Mouse (Mus musculus) testis, adult 2 months (tissue): ENCODE data around the gene Rnf214. TPM values are rescaled to one million over a fixed set of nuclear protein-coding genes. Genes with fewer than 3 reads are reported as not detected.
"Not testable (repeated sequence)": the region's sequence is repeated elsewhere in the genome, so short reads cannot be mapped to it uniquely, and the experiment has no call there.

Source experiments
- H3K27ac ChIP-seq: fragments of 200-500 bp; 2 replicates; pipeline ENCODE4 v1.5.1; 2012; ENCODE audit warnings: low read depth, low read length; ENCODE audit not compliant: control insufficient read depth, insufficient read depth
- H3K27me3 ChIP-seq: fragments of 200-500 bp; 2 replicates; pipeline ENCODE4 v1.6.1; 2012; ENCODE audit warnings: mild to moderate bottlenecking, low read length, moderate library complexity; ENCODE audit not compliant: control insufficient read depth, insufficient read depth
- H3K36me3 ChIP-seq: fragments of 200-500 bp; 2 replicates; pipeline ENCODE4 v1.6.1; 2012; ENCODE audit warnings: mild to moderate bottlenecking, low read length; ENCODE audit not compliant: control insufficient read depth, insufficient read depth
- H3K4me1 ChIP-seq: fragments of 200-500 bp; 2 replicates; pipeline ENCODE4 v1.6.1; 2012; ENCODE audit warnings: low read length; ENCODE audit not compliant: control insufficient read depth, insufficient read depth
- H3K4me3 ChIP-seq: fragments of 200-500 bp; 2 replicates; pipeline ENCODE4 v1.5.1; 2012; ENCODE audit warnings: low read depth, mild to moderate bottlenecking, low read length, moderate library complexity, mixed read lengths; ENCODE audit not compliant: control insufficient read depth
- CTCF ChIP-seq: fragments of 200-500 bp; IDR thresholded peaks from 2 replicates; pipeline ENCODE4 v1.5.1; 2012; ENCODE audit warnings: low read depth, mild to moderate bottlenecking, inconsistent platforms, low read length, moderate library complexity; ENCODE audit not compliant: control insufficient read depth, insufficient read depth, insufficient replicate concordance
- POLR2A ChIP-seq: fragments of 200-500 bp; IDR thresholded peaks from 2 replicates; pipeline ENCODE4 v1.6.1; 2012; ENCODE audit warnings: low read depth, mild to moderate bottlenecking, inconsistent platforms, low read length, moderate library complexity; ENCODE audit not compliant: control insufficient read depth
- polyA plus RNA-seq: library from polyadenylated mRNA; depleted of rRNA; stranded (reverse); fragments of >200 nt; gene quantifications from 2 replicates; pipeline ENCODE4 v1.2.3, GENCODE M21; 2012

The Rnf214 gene
- polyA plus RNA-seq, 1 experiment, result 22.3 TPM

DNA sequence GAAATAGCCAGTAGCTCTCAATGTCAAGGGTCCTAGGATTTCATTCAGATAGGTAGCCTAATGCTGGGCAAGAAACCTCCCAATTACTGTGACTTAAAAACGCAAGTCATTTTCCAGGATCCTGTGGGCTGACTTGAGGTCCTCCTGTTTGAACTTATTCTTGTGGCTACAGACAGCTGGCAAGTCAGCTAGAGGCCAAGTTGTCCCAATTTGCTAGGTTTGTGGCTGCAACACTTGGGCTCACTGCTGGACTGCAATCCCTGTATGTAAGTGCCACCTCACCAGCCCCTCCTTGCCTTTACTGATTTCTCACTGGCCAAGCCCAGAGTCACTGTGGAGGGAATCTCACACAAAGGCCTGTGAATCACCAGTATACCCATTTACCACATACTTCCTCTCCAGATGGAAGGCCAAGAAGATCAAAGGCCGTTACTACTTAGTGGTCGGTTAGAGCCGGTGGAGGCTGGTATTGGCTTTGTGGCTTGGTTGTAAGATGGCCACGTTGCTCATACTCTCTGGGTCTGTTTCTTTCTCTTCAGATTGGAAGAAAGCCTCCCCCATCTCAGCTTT lies 59.7 kb downstream of the Rnf214 start:
- Histone ChIP-seq H3K4me3 (no peak overlapping the region), H3K4me1 (no peaks in the 10 kb centered on the region), H3K27ac (no peak overlapping the region), H3K36me3 (no peaks in the 10 kb centered on the region), H3K27me3 (no peaks in the 10 kb centered on the region)
- TF ChIP-seq POLR2A (no peak), CTCF (no peak)

DNA sequence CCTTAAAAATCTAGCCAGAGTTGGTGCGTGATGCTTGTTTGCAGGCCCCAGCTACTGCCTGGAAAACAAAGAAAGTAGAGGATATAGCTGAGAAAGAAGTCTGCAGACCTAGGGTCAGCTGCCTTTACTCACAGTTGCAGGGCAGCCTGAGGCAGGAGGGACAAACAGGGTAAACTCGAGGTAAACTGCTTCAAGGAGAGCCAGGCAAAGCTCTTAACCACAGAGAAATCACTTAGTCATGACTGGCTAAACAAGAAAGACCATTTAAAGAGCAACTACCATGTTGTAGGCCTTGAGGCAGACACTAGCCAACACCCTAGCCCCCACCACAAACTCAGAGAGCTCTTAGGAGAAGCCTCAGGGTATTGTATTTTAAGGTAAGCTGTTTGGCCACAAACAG lies 60.5 kb downstream of the Rnf214 start:
- not testable (repeated sequence) for H3K27me3 ChIP-seq, H3K4me1 ChIP-seq, H3K36me3 ChIP-seq, H3K27ac ChIP-seq, H3K4me3 ChIP-seq

DNA sequence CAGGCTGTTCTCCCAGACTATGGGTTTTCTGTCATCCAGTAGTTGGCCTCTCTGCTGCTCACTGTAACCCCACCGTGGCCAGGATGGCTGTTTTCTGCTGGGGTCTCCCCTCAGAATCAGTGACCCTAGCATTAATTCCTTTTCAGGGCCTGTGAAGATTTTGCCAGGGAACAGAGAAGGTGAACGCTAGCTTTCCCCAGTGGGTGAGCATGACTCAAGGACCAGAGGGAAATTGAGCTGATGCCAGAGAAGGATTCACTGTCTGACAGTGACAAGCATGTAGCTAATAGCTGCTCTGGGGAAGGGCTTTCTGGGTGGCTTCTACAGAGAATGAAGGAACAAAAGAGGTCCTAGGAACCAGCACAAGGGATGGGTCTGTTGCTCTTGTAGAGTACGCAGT lies 61.2 kb downstream of the Rnf214 start:
- Histone ChIP-seq H3K36me3 (no peaks in the 10 kb centered on the region), H3K4me3 (no peak overlapping the region), H3K27me3 (no peaks in the 10 kb centered on the region), H3K4me1 (no peaks in the 10 kb centered on the region), H3K27ac (no peak overlapping the region)
- TF ChIP-seq POLR2A, result no peak
- TF ChIP-seq CTCF, result no peak

GRCm38 (mm10) chr9:45843780-45844179 lies 62.9 kb downstream of the Rnf214 start:
- Histone ChIP-seq H3K4me3 (no peak overlapping the region), H3K36me3 (no peaks in the 10 kb centered on the region), H3K27ac (no peak overlapping the region), H3K4me1 (peaks cover 12% of the 10 kb centered on the region), H3K27me3 (no peaks in the 10 kb centered on the region)
- TF ChIP-seq CTCF (no peak), POLR2A (no peak)

DNA sequence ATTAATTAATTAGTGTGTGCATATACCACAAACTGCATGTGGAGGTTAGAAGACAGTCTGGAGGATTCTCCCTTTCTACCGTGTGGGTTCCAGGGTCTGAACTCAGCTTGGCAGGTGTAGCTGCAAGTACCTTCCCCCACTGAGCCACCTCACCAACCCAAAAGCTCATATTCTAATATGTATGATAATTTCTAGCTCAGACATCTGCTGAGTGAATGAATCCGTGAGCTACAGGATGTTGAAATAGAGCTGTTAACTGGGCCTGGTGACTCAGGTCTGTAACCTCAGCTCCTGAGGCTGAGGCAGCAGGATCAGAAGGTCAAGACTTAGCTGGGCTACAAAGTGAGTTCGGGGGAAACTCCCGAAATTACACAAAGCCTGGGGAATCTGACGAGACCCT lies 63.7 kb downstream of the Rnf214 start:
- Histone ChIP-seq H3K36me3 (no peaks in the 10 kb centered on the region), H3K27me3 (no peaks in the 10 kb centered on the region; the same call in 1 of the 2 replicates), H3K27ac (no peak overlapping the region), H3K4me3 (no peak overlapping the region), H3K4me1 (peaks cover 12% of the 10 kb centered on the region)
- TF ChIP-seq CTCF, result no peak
- TF ChIP-seq POLR2A, result no peak

GRCm38 (mm10) chr9:45841458-45841857 lies 65.3 kb downstream of the Rnf214 start:
- Histone ChIP-seq H3K36me3 (no peaks in the 10 kb centered on the region), H3K27me3 (no peaks in the 10 kb centered on the region; the same call in 1 of the 2 replicates), H3K4me1 (peaks cover 12% of the 10 kb centered on the region), H3K4me3 (no peak overlapping the region), H3K27ac (no peak overlapping the region)
- TF ChIP-seq CTCF (no peak), POLR2A (no peak)

DNA sequence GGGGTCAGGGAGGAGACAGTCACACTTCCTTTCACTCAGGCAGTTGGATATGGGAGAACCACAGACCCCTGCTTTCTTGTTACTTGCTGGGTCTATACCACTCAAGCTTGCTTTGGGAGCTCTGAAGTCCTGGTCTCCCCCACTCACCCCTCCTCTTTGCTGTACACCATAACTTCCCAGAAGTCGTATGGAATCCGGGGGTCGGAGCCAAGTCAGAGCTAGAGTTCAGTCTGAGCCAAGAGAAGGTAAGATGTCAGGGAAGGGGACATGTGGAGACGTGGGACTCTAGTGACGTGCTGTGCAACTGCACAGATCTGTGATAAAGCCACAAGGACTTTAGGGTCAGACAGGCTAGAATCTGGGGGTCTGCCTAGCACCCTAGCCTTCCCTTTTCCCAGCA lies 66.4 kb downstream of the Rnf214 start:
- Histone ChIP-seq H3K36me3 (no peaks in the 10 kb centered on the region), H3K27me3 (no peaks in the 10 kb centered on the region; the same call in 1 of the 2 replicates), H3K4me3 (no peak overlapping the region), H3K4me1 (peaks cover 12% of the 10 kb centered on the region), H3K27ac (no peak overlapping the region)
- TF ChIP-seq CTCF (no peak), POLR2A (no peak)

- Histone ChIP-seq H3K4me1 (peaks cover 12% of the 10 kb centered on the region), H3K4me3 (no peak overlapping the region), H3K27me3 (no peaks in the 10 kb centered on the region; the same call in 1 of the 2 replicates), H3K36me3 (no peaks in the 10 kb centered on the region), H3K27ac (no peak overlapping the region)
- no peak for TF ChIP-seq CTCF
- TF ChIP-seq POLR2A, result no peak
Observed at GRCm38 (mm10) chr9:45839982-45840300, 66.8 kb downstream of the Rnf214 start.
